Mouse (Mus musculus) bone marrow macrophage, adult 2 months (primary cell): ENCODE data around the gene Ptdss2.

Experiments used
- CTCF ChIP-seq: IDR thresholded peaks from 2 replicates; pipeline ENCODE4 v1.5.1; 2012; ENCODE audit warnings: low read depth, mild to moderate bottlenecking, low read length, moderate library complexity
- POLR2A ChIP-seq: IDR thresholded peaks from 2 replicates; pipeline ENCODE4 v1.6.1; 2012; ENCODE audit warnings: mild to moderate bottlenecking, low read depth, low read length, borderline replicate concordance

DNA sequence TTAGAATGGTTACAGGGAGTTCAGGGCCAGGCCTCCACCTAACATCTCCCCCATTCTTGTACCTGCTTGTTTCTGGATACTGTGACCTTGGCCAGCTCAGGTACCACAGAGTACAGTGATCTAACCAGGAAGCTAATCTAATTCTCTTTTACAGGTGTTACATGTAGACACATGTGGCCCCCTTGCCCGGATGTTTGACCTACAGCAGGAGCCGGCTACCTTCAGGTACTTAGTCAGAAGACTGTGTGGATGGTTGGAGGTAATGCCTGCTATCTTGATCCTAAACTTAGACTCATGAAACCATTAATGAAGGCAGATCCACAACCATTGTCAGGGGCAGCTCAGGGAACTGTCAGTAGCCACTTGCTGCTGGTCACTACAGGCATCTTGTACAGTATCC, 73.6 kb downstream of the Ptdss2 start:
- TF ChIP-seq POLR2A = no peak
- TF ChIP-seq CTCF = no peak
